Mouse (Mus musculus): ENCODE results near the gene Med29.
"Not testable (repeated sequence)": the region's sequence is repeated elsewhere in the genome, so short reads cannot be mapped to it uniquely, and the experiment has no call there.

Med29 gene

DNA sequence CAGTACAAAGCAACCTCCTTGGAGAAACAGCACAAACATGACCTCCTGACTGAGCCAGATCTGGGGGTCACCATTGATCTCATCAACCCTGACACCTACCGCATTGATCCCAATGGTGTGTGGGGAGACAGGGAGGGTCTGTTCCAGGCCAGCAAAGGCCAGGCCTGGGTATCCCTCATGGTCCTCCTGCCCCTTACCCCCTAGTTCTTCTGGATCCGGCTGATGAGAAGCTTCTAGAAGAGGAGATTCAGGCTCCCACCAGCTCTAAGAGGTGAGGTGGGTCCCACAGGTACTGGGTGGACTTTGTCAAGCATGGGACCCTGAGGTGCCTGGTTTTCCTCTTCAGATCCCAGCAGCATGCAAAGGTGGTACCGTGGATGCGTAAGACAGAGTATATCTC is 2.9 kb upstream of the Med29 start:
- peak in 1 of 2 experiments; percentile 1 for DNase-seq

DNA sequence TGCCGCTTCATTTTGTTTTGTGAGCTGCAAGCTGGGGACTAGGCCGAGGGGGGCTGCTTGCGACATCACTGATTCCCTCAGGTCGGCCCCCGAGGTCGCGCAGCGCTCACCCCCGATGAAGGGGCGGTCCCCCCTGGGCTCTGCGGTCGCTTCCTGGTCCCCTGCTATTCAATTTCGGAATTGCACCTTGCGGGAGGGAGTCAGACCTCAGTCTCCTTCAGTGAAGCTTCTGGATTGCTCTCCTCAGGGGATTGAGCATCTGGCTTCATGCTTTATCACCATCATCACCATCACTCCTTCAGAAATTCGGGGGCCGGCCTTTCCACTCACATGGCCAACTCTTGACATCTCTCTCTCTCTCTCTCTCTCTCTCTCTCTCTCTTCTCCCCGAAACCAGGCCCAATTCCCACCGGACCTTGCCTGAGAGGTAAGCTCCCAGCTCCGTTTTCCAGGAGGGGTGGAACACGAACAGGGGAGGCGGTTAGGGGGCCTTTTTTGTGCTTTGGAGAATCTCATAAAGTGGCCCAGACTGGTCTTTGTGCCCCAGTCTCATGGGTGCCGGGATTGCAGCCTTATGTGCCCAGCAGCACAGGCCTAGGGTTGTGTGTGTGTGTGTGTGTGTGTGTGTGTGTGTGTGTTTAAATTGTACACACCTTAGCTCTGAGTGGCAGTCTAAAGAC is 904 bp upstream of the Med29 start:
- no peak for DNase-seq

DNA sequence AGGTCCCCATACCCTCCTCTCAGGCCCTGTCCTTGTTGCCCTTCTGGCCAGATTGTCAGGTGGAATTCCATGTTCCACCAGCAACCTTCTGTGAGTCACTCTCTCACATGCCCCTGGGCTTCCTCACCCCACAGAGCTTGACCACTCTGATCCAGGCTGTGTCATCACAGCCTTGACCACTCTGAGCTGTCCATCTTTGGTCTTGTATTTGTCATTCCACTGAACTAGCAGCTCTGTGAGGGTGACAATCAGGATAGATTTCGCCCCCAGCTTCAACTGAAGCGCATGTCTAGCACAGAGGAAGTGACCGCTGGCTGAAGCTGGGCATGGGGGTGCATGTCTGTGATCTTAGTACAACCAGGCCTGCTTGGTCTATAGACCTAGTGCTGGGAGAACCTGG is 2.2 kb downstream of the Med29 start:
- no peak for DNase-seq

DNA sequence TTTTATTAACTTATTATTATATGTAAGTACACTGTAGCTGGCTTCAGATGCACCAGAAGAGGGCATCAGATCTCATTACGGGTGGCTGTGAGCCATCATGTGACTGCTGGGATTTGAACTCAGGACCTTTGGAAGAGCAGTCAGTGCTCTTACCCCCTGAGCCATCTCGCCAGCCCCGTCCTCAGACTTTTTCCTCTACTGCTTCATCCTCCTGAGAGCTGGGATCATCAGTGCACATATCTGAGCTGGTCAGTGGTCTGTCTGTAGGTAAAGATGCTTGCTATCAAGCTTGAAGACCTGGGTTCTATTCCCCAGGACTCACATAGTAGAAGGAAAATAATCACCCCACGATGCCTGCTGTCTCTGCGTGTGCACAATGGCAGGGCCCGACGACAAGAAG is 5.1 kb downstream of the Med29 start:
- not testable (repeated sequence) for DNase-seq

DNA sequence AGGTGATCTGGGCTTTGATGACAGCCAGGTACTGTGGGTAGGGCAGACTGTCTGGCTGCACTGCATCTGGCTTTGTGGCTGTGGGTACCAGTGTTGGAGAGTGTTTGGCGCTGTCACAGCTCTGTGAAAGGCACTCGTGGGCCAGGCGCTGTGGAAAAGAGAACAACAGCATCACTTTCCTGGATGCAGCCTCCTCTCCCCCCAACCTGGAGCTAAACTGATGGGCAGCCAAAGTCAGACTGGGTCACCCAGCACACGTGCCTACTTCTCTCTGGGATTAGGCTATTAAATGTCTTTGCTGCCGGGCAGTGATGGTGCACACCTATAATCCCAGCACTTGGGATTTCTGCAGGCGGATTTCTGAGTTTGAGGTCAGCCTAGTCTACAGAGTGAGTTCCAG is 5.6 kb downstream of the Med29 start:
- DNase-seq: peak in 1 of 2 experiments; percentile 24

DNA sequence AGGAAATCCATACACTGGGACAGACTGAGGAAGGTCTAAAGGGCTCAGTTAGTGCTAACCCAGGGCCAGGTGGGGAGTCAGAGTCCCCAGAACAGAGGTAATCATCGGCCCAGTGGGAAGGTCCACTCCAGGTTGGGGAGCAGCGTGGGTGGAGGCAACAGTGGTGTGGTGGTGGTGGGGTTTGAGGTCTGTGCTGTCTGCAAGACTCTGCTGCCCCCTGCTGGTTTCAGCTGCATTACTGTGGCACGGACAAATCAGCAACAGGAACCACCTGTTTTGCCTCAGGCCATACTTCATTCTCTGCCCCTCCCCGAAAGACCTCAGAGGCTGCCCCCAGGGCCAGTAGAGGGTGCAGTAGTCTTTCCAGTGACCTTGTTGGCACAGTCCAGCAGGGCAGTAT is 6.0 kb downstream of the Med29 start:
- DNase-seq: peak; percentile 88 to 89

DNA sequence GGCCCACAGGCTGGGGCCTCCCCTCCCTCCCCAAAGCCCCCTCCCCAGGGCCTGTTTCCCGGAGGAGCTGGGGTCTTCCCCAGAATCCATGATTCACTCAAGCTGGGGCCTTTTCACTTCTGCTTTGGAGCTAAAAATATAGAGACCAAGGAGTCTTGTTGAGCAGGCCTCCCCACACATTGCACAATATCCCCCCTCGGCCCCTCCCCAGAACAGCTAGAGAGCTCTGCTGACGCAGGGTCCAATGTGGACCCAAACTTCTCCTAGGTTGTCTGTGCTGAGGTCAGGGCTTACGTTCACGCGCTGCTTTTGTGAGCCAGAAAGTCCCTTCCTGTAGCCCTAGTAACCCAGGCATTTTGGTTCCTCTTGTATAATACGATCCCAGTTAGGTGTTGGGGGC is 6.5 kb downstream of the Med29 start:
- DNase-seq: peak in 1 of 2 experiments; percentile 47

DNA sequence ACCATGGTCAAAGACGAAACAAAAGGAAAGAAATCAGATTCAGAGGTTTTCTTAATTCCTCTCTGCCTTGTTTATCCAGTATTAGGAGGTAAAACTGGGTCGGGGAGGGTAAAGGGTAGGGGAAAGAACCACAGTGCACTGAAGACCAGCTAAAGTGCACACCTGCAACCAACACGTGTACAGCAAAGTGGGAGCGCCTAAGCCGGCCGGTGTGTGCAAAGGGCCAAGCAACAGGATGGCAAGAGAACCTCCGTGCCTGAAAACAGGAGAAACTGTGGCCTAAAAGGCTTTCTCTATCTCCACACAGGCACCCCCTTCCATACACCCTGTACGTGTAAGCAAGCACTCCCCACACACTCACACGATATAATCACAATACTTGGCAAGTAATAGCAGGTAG is 7.3 kb downstream of the Med29 start:
- peak; percentile 34 to 64 for DNase-seq

DNA sequence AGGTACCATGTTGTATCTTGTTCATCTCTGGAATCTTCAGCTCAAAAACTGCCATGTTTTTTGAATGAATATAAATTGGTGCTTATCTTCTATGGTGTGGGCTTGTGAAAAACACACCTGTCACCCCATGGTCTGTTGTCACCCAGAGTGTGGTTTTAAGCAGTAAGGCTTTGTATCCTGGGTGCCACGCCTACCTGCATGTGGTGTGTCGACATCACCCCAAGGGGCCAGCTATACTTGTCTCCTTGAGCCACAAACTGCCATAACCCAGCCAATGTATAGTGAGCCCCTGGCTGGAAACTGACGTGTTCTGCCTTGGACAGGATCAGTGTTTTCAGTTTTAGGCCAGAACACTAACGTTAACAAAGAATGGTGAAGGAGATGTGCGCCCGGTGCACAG is 8.3 kb downstream of the Med29 start:
- peak; percentile 61 to 78 for DNase-seq

DNA sequence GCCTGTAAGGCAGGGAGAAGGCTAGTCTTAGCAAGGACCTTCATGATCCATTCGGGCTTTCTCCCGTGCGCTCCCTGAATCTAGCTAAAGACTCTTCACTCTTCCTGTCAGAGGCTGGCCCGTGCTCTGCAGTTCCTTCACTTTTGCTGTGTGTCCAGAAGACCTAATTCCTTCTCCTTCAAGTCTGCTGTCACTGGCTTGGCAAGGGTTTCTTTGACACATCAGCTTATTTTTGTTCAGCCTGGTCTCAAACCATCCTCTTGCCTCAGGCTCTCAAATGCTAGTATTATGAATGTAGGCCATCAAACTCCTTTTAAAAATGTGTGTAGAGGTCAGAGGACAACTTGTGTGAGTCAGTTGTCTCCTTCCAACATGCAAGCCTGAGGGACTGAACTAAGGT is 8.9 kb downstream of the Med29 start:
- DNase-seq: no peak

DNA sequence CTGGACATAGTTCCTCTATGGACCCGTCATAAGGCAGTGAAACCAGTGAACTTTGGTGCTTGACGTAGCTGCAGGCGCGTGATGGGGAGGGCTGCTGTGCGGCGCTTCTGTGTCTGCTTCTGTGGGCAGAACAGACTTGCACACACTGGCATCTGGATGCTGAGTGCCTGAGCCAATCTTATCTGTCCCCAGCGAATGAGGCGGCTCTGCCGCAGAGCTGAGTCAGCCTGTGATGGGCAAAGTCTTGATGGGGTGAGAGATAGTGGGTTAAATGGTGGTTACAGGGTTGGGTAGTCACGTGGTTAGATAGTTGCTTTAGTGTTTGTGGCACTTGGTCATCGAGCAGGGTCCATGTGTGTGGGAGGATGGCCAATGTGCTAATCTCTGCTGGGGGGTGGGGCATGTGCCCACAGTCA is 9.5 kb downstream of the Med29 start:
- DNase-seq: peak; percentile 67 to 81

DNA sequence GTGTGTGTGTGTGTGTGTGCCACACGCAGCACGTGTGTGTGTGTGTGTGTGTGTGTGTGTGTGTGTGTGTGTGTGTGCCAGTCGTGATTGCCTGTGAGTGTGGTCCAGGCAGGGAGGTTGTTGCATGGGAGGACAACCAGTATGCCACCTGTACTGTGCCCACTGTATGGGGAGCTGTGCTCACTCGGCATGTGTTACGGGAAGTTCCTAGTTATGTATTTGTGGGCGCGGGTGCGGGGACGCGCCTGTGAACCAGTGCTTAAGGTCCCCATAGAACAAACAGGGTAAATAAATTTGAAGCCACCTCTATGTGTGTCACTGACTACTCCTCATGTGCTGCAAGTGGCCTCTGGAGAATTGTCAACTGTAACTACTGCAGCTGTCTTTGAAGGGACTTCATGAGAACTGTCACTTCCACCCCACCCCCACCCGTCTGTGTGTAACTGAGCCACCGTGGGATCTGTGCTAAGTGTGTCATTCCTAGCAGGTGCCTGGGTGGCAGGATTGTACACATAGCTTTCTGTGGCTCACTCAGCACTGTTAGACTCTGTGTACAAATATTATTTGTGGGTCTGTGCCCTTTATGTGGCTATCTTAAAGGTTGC is 10.1 kb downstream of the Med29 start:
- peak in 1 of 2 experiments; percentile 59 for DNase-seq

DNA sequence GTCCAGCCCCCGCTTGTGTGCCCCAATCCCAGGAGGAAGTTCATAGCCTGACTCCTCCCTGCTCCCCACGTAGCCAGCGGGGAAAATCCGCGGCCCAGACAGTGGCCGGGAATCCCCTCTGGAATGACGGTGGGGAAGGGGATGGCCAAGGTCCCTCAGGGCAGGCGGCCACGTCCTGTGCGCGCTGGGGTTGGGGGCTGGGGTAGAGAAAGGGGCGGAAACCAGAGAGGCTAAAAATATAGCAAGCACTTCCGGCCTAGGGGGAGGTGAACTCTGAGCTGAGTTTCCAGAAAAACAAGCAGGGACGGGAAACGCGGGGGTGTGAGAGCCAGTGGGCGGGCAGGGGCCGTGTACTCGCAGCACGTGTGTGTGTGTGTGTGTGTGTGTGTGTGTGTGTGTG is 10.6 kb downstream of the Med29 start:
- DNase-seq: peak; percentile 91 to 95

DNA sequence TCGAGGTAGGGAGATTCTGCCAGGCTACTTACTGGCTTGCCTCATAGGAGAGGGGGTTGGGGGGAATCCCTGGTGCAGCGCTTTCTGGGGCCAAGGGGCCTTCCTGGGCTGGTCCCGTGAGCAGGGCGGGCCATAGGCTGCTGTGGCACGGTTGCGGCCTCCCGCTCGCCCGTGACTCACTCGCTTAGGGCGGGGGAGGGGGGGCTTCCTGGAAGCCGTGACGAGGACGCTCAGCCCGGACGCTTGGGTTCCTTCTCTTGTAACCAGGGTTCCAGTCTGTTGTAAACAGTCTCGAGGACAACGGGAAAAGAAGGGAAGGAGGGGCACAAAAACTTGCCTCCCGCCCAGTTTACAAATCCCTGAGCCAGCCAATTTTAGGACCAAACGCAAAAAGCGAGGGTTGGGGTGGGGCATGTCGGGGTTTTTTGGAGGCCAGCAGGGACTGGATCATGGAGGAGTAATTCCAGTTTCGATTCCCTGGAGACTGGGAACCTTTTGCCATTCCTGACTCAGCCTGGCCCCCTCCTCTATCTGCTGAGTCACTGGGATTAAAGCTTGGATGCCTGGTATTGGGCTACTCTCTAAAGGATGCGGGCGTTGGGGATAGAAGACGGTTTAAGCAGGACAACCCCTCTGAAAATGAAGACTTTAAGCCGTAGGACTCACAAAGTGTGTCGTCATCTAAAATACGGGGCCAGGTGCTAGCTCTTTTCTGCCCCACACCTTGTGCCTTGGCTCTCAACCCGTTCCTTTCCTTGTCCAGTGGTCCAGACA is 11.3 kb downstream of the Med29 start:
- DNase-seq: peak; percentile 84 to 91

DNA sequence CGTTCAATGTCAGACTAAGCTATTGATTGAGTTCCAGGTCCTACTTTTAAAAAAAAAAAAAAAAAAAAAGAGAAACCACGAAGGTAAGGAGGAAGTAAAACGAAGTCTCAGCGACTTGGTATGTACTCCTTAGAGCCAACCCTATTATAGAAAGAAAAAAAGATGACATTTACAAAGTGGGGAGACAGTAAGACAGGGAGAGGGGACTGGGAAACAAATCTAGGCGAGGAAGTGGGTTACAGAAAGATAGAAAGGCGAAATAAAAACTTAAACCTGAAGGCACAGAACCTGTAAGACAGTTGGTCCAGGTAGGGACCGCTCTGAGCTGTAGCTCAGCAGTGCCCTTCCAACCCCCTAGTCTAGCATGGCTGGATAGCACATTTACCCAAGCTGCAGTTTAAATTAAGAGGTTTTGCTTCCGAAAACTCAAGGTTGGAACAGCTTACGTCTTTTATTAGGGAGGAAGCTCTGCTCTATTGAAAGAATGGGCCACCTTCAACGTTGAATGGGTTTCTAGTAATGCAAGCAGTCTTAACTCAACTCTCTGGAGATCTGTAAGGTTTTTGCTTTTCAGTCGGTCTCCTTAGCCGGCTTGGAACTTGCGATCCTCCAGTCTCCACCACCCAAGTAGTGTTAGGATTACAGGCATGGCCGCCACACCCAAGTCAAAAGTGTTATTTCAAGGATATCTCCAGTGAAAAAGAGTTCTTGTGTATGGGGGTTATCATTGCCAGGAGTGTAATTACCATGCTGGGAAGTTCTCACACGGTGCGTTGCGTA is 12.1 kb downstream of the Med29 start, which contains the start of gene Zfp36:
Gene Zfp36 (minus strand): TSS at position 17 of the 780 bp plus-strand sequence.
- no peak for DNase-seq

DNA sequence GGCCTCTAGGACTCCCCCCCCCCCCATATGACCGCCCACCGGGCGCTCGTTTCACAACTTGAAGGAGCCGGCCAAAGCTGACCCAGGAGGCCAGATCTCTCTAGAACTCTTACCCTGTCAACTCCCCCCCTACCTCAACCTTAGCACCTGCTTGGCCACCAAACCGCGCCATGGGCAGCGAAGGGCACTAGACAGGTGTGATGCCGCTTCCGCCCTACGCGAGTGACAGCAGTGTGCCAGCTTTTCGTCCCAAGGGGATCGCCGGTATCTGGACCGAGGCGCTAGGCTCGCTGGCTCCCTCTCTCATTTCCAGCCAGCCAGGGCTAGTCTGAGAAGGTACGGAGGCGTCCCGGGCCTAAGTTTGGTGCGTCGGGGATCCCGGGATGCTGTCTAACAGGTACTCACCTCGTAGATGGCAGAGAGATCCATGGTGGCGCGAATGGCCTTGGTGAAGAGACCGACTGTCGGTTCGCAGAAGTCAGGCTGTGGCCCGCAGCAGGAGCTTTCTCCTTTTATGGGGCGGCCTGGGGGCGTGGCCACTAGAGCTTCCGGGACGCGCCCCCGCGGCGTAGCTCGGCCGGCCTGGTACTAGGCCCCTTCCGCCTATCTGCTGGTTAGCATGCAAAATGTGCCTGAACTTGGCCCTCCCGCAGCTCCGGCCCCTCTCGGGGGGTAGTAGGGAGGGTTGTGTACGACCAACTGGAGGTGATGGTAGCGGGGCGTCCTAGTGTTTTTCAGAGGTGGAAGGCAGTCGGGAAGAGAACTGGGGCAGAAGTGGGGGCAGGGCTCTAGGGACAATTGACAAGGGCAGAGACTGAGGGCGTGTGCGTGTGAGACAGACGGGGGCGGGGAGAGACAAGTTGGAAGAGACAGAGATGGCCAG is 13.5 kb downstream of the Med29 start:
- peak; percentile 94 to 96 for DNase-seq

DNA sequence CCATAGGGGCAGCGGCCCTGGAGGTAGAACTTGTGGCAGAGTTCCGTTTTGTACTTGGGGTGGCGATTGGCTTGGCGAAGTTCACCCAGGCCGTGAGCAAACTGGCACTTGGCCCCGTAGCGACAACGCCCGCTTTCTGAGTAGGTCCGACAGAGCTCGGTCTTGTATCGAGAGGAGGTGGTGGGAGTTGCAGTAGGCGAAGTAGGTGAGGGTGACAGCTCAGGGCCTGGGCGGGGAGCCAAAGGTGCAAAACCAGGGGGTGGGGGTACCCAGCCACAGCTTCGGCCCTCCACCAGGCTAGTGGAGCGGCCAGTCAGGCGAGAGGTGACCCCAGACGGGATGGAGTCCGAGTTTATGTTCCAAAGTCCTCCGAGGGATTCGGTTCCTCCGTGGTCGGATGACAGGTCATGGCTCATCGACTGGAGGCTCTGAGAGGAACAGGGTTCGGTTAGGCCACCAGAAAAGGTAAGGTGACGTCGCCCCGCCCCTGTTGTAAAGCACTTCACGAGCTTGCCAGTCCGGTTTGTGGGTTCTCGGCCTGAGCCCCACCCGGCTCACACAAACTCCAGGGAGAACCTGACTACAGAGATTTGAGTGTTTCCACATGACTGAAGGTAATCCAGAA is 14.3 kb downstream of the Med29 start:
- DNase-seq: peak; percentile 56 to 64

DNA sequence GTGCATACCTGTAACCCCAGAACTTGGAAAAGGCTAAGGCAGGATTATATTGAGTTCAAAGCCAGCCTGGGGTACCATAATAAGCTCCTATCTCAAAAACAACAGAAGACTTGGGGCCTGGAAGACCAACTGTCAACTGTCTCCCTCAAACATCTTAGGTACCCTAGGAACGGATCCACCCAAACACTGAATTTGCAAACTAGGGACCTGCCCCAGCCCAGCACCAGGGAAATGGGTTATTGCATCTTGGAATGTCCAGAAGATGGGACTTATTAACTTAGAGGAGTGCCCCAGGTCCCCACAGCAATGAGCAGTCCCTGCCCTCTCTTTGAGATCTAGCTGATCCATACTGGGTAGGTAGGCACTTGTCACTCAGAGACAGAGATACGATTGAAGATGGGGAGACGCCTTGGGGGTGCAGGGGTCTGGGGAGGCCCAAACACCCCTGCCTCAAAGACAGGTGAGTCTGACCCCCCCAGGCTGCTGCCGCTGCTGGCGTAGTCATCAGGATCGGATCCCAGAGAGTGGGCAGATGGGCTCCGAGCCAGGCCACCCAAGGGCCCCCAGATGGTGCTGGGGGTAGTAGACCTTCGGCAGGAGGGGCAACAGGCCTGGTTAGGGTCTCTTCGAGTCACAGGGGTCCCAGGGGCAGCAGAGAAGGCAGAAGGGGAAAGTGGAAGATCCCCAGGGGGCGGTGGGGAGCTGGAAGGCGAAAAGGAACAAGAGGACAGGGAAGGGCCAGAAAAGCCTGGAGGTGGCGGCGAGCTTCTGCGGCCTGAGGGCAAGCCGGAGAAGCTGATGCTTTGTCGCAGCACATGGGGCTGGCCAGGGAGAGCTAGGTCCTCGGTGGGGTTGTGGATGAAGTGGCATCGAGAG is 15.1 kb downstream of the Med29 start:
- peak in 1 of 2 experiments; percentile 51 for DNase-seq

DNA sequence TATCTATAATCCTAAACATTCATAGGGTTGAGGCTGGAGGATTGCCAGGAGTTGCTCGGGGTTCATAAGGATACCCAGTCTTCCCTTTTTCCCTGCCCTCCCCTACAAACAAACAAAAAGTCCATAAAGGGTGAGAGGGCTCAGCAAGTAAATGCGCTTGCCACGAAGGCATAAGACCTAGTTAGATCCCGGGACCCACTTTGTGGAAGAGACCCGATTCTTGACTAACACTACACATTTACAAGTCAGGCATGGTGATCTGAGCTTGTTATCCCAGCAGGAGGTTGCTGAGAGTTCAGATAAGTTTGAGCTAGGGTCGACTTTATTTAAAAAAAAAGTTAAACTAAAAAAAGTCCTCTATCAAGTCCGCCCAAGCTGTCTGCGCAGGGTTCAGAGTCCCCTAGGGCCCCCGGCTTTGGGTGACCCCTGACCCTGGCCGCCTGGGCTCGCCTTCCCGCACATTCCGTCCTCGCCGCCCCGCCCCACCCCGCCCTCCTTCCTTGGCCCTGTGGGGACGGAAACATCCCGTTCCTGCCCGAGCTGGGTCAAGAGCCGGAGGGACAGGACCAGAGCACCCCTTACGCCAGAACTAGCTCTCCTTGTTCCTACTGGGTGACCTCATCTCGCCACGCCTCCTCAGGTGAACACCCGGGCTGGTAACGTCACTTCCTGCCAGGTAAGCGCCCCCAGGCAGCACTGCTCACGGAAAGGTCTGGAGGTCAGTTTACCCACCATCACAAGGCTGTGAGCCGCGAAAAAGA is 16.3 kb downstream of the Med29 start:
- peak; percentile 59 to 76 for DNase-seq

Data from thymus, postnatal 36 days (tissue).